Mouse (Mus musculus) heart, embryonic 16.5 days (tissue): ENCODE measurements at regions not wholly inside any gene's neighbourhood (a gene's known extent, or its start where the extent isn't known, plus 50 kb on each side); places are given as distances from the start of the nearest gene placed in this dataset.
A peak's percentile ranks its signal among the peaks of the same experiment; 100 is the strongest.

Experiments used
- ATAC-seq: fragments of 200-750 bp; cut with Nextera tagmentation; replicated peaks from 2 replicates; pipeline ENCODE4 v1.8.0; 2017; ENCODE audit warnings: moderate number of reproducible peaks; ENCODE audit not compliant: insufficient read depth, low FRiP score; ENCODE audit errors: extremely low read depth
- H3K27ac ChIP-seq: fragments of 300-500 bp; sonication (generic); 2 replicates; pipeline ENCODE4 v1.5.1; 2014; ENCODE audit warnings: mild to moderate bottlenecking, low read length, control low read depth, moderate library complexity
- H3K27me3 ChIP-seq: fragments of 300-500 bp; sonication (generic); 2 replicates; pipeline ENCODE4 v1.6.1; 2014; ENCODE audit warnings: low read length, mixed read lengths; ENCODE audit not compliant: control insufficient read depth, insufficient read depth
- H3K36me3 ChIP-seq: fragments of 300-500 bp; sonication (generic); 2 replicates; pipeline ENCODE4 v1.6.1; 2014; ENCODE audit not compliant: control insufficient read depth, insufficient read depth
- H3K4me1 ChIP-seq: fragments of 300-500 bp; sonication (generic); 2 replicates; pipeline ENCODE4 v1.6.1; 2014; ENCODE audit warnings: low read length, mixed read lengths; ENCODE audit not compliant: control insufficient read depth, insufficient read depth
- H3K4me2 ChIP-seq: fragments of 300-500 bp; sonication (generic); 2 replicates; pipeline ENCODE4 v1.6.1; 2014; ENCODE audit warnings: low read depth, mild to moderate bottlenecking, control low read depth, low read length
- H3K4me3 ChIP-seq: fragments of 300-500 bp; sonication (generic); 2 replicates; pipeline ENCODE4 v1.5.1; 2014; ENCODE audit warnings: mild to moderate bottlenecking, control low read depth, low read length
- H3K9ac ChIP-seq: fragments of 300-500 bp; sonication (generic); 2 replicates; pipeline ENCODE4 v1.6.1; 2014; ENCODE audit warnings: low read length, control low read depth
- H3K9me3 ChIP-seq: fragments of 300-500 bp; sonication (generic); replicated peaks from 2 replicates; pipeline ENCODE4 v1.6.1; 2016; ENCODE audit warnings: low read length; ENCODE audit not compliant: control insufficient read depth
- WGBS: fragments of 180-500 bp; shearing (Covaris S2); extraction: QIAGEN DNeasy Blood & Tissue Kit; methylation state at CpG from one replicate; pipeline ENCODE4 v1.1.7; 2014; 5-methylcytosine and 5-hydroxymethylcytosine counted together

GRCm38 (mm10) chr11:24925135-24925534 is 847.3 kb downstream of the Bcl11a start:
- Histone ChIP-seq H3K27ac (no peak overlapping the region), H3K36me3 (no peaks in the 10 kb centered on the region), H3K4me3 (no peak overlapping the region), H3K4me2 (no peak overlapping the region), H3K9ac (no peak overlapping the region), H3K9me3 (no peaks in the 10 kb centered on the region), H3K4me1 (no peaks in the 10 kb centered on the region), H3K27me3 (no peaks in the 10 kb centered on the region)
- no peak for ATAC-seq

GRCm38 (mm10) chr11:24943646-24944045 is 865.8 kb downstream of the Bcl11a start:
- Histone ChIP-seq H3K4me3 (no peak overlapping the region), H3K9ac (no peak overlapping the region), H3K4me1 (no peaks in the 10 kb centered on the region), H3K27me3 (no peaks in the 10 kb centered on the region), H3K36me3 (no peaks in the 10 kb centered on the region), H3K9me3 (no peaks in the 10 kb centered on the region), H3K27ac (no peak overlapping the region), H3K4me2 (no peak overlapping the region)
- ATAC-seq, result no peak

GRCm38 (mm10) chr11:24951161-24951560 is 873.3 kb downstream of the Bcl11a start:
- Histone ChIP-seq H3K27me3 (no peaks in the 10 kb centered on the region), H3K36me3 (no peaks in the 10 kb centered on the region), H3K4me2 (no peak overlapping the region), H3K4me3 (no peak overlapping the region), H3K4me1 (no peaks in the 10 kb centered on the region), H3K9me3 (no peaks in the 10 kb centered on the region), H3K9ac (no peak overlapping the region), H3K27ac (no peak overlapping the region)
- whole genome bisulfite sequencing, result 83% methylated on average over 1 of the region's 1 CpGs
- no peak for ATAC-seq

GRCm38 (mm10) chr11:24972359-24972758 is 894.5 kb downstream of the Bcl11a start:
- no peak for ATAC-seq
- H3K4me3 ChIP-seq, result no peak overlapping the region
- no peak overlapping the region for H3K9ac ChIP-seq
- H3K4me1 ChIP-seq, result no peaks in the 10 kb centered on the region
- H3K9me3 ChIP-seq, result no peaks in the 10 kb centered on the region
- no peaks in the 10 kb centered on the region for H3K36me3 ChIP-seq
- no peaks in the 10 kb centered on the region for H3K27me3 ChIP-seq
- no peak overlapping the region for H3K4me2 ChIP-seq
- no peak overlapping the region for H3K27ac ChIP-seq
- 79% methylated on average over 2 of the region's 2 CpGs for WGBS

GRCm38 (mm10) chr11:24980193-24980665 is 902.4 kb downstream of the Bcl11a start:
- Histone ChIP-seq H3K27ac (no peak overlapping the region), H3K27me3 (no peaks in the 10 kb centered on the region), H3K4me1 (peaks cover 3% of the 10 kb centered on the region; the same call in 1 of the 2 replicates), H3K9ac (no peak overlapping the region), H3K9me3 (no peaks in the 10 kb centered on the region), H3K36me3 (no peaks in the 10 kb centered on the region), H3K4me2 (no peak overlapping the region), H3K4me3 (no peak overlapping the region)
- 76% methylated on average over 9 of the region's 9 CpGs for WGBS
- no peak for ATAC-seq

- no peaks in the 10 kb centered on the region for H3K36me3 ChIP-seq
- WGBS, result 69% methylated on average over 10 of the region's 10 CpGs
- no peak overlapping the region for H3K9ac ChIP-seq
- peaks cover 3% of the 10 kb centered on the region; the same call in 1 of the 2 replicates for H3K4me1 ChIP-seq
- no peak for ATAC-seq
- no peaks in the 10 kb centered on the region for H3K9me3 ChIP-seq
- no peak overlapping the region for H3K4me3 ChIP-seq
- no peak overlapping the region for H3K27ac ChIP-seq
- H3K4me2 ChIP-seq, result no peak overlapping the region
- no peaks in the 10 kb centered on the region for H3K27me3 ChIP-seq
Observed at GRCm38 (mm10) chr11:24983060-24983629, 905.3 kb downstream of the Bcl11a start.

- H3K4me2 ChIP-seq, result peak overlapping the region; percentile 30; the same call in 1 of the 2 replicates
- no peaks in the 10 kb centered on the region for H3K27me3 ChIP-seq
- 13% methylated on average over 5 of the region's 5 CpGs for WGBS
- no peaks in the 10 kb centered on the region for H3K36me3 ChIP-seq
- no peaks in the 10 kb centered on the region for H3K9me3 ChIP-seq
- ATAC-seq, result peak; percentile 85
- H3K27ac ChIP-seq, result peak overlapping the region; percentile 55
- H3K9ac ChIP-seq, result no peak overlapping the region
- peaks cover 8% of the 10 kb centered on the region for H3K4me1 ChIP-seq
- no peak overlapping the region for H3K4me3 ChIP-seq
Observed at GRCm38 (mm10) chr11:25005491-25005890, 927.6 kb downstream of the Bcl11a start.

- Histone ChIP-seq H3K4me3 (no peak overlapping the region), H3K9me3 (no peaks in the 10 kb centered on the region), H3K36me3 (no peaks in the 10 kb centered on the region), H3K4me1 (no peaks in the 10 kb centered on the region), H3K27ac (no peak overlapping the region), H3K27me3 (no peaks in the 10 kb centered on the region), H3K9ac (no peak overlapping the region), H3K4me2 (no peak overlapping the region)
- ATAC-seq, result no peak
- 56% methylated on average over 4 of the region's 4 CpGs for WGBS
Observed at GRCm38 (mm10) chr11:25026786-25027185, 948.9 kb downstream of the Bcl11a start.

GRCm38 (mm10) chr11:25040983-25041382 is 963.1 kb downstream of the Bcl11a start:
- WGBS, result 51% methylated on average over 4 of the region's 4 CpGs
- no peak for ATAC-seq
- no peak overlapping the region for H3K27ac ChIP-seq
- no peaks in the 10 kb centered on the region for H3K9me3 ChIP-seq
- no peaks in the 10 kb centered on the region for H3K36me3 ChIP-seq
- H3K4me1 ChIP-seq, result no peaks in the 10 kb centered on the region
- no peak overlapping the region for H3K9ac ChIP-seq
- no peak overlapping the region for H3K4me3 ChIP-seq
- no peak overlapping the region for H3K4me2 ChIP-seq
- no peaks in the 10 kb centered on the region for H3K27me3 ChIP-seq
